Mouse (Mus musculus): ENCODE results near the gene Cytip. TPM values are rescaled to one million over a fixed set of nuclear protein-coding genes. Genes with fewer than 3 reads are reported as not detected.

Gene Cytip
- 0.34 TPM in 1 of 2 replicates, not detected in the other for polyA plus RNA-seq (2014; fragmentation: Nextera tagmentation; extraction: Ambion mirVana)

DNA sequence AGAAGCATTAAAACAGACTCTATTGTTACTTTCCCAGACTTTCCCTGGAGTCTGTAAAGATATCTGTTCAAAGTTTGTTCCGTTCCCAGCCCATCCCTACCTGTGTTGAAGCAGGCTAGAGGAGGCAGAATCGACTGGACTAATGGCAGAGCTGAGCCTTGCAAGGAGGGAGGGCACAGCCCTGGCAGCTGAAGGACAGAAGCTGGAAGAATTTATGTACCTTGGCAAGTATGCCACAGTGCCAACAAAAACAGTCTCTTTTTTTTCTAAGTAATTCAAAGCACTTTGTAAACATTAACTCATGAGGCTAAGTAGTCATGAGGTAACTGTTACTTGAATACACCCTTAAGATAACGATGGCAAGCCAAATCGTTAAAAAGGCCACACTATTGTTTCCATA lies at the start of gene Cytip:
Cytip (minus strand) TSS at position 187 of the 400 bp plus-strand sequence.
- Histone ChIP-seq H3K4me3 (replicated peaks; ENCODE audit: low read length) (no peak within 1 kb of the TSS), H3K27ac (no peak within 1 kb of the TSS), H3K27me3 (ENCODE audit: control insufficient read depth, insufficient read depth, low read length) (no peaks in the 10 kb centered on the region), H3K9me3 (ENCODE audit: control insufficient read depth, low read length) (no peaks in the 10 kb centered on the region), H3K9ac (no peak within 1 kb of the TSS), H3K4me2 (replicated peaks) (no peak within 1 kb of the TSS), H3K4me1 (replicated peaks; ENCODE audit: control insufficient read depth, insufficient read depth, low read length) (no peaks in the 10 kb centered on the region), H3K36me3 (replicated peaks; ENCODE audit: control insufficient read depth, insufficient read depth) (no peaks in the 10 kb centered on the region)
- no peak for DNase-seq (ENCODE audit: low spot score)
- 82% methylated on average over 4 of the region's 4 CpGs for WGBS
- no peak for ATAC-seq (ENCODE audit: low FRiP score)

GRCm38 (mm10) chr2:58240639-58241038 lies 45.3 kb upstream of the Cytip start:
- Histone ChIP-seq H3K36me3 (replicated peaks; ENCODE audit: control insufficient read depth, insufficient read depth) (no peaks in the 10 kb centered on the region), H3K27me3 (ENCODE audit: control insufficient read depth, insufficient read depth, low read length) (no peaks in the 10 kb centered on the region), H3K9ac (no peak overlapping the region), H3K4me2 (replicated peaks) (no peak overlapping the region), H3K4me3 (replicated peaks; ENCODE audit: low read length) (no peak overlapping the region), H3K27ac (no peak overlapping the region), H3K4me1 (replicated peaks; ENCODE audit: control insufficient read depth, insufficient read depth, low read length) (no peaks in the 10 kb centered on the region), H3K9me3 (ENCODE audit: control insufficient read depth, low read length) (no peaks in the 10 kb centered on the region)
- 75% methylated on average over 4 of the region's 4 CpGs for WGBS
- DNase-seq (ENCODE audit: low spot score) (no peak), ATAC-seq (ENCODE audit: low FRiP score) (no peak)

GRCm38 (mm10) chr2:58237487-58237886 lies 42.2 kb upstream of the Cytip start:
- no peaks in the 10 kb centered on the region for H3K36me3 ChIP-seq (replicated peaks; ENCODE audit: control insufficient read depth, insufficient read depth)
- no peak overlapping the region for H3K9ac ChIP-seq
- no peak overlapping the region for H3K27ac ChIP-seq
- ATAC-seq (ENCODE audit: low FRiP score) = no peak
- no peak overlapping the region for H3K4me3 ChIP-seq (replicated peaks; ENCODE audit: low read length)
- H3K4me1 ChIP-seq (replicated peaks; ENCODE audit: control insufficient read depth, insufficient read depth, low read length) = no peaks in the 10 kb centered on the region
- no peaks in the 10 kb centered on the region for H3K27me3 ChIP-seq (ENCODE audit: control insufficient read depth, insufficient read depth, low read length)
- WGBS = 79% methylated on average over 2 of the region's 2 CpGs
- no peaks in the 10 kb centered on the region for H3K9me3 ChIP-seq (ENCODE audit: control insufficient read depth, low read length)
- no peak overlapping the region for H3K4me2 ChIP-seq (replicated peaks)
- no peak for DNase-seq (ENCODE audit: low spot score)

DNA sequence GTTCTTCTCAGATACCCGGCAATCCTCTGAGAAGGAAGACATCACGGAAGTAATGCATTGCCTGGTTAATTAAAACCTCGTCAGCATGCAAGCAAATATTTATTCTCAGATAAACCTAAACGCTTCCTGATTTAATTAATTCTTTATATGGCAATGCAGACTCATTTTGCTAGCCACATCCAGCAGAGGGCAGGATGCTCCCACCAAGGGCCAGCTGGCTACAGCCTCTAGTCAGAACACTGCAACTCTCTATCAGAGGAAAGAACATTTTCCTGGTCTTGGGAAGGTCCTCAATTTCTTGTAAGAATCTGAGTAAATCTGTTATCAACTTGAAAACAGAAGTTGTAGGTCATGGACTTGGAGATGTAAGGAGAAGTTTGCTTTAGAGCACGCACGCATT lies 4.1 kb upstream of the Cytip start:
- Histone ChIP-seq H3K4me3 (replicated peaks; ENCODE audit: low read length) (no peak overlapping the region), H3K9ac (no peak overlapping the region), H3K4me1 (replicated peaks; ENCODE audit: control insufficient read depth, insufficient read depth, low read length) (no peaks in the 10 kb centered on the region), H3K27ac (no peak overlapping the region), H3K36me3 (replicated peaks; ENCODE audit: control insufficient read depth, insufficient read depth) (no peaks in the 10 kb centered on the region), H3K4me2 (replicated peaks) (no peak overlapping the region), H3K9me3 (ENCODE audit: control insufficient read depth, low read length) (no peaks in the 10 kb centered on the region), H3K27me3 (ENCODE audit: control insufficient read depth, insufficient read depth, low read length) (no peaks in the 10 kb centered on the region)
- DNase-seq (ENCODE audit: low spot score) (peak; percentile 78), ATAC-seq (ENCODE audit: low FRiP score) (peak; percentile 74)
- WGBS = 71% methylated on average over 6 of the region's 6 CpGs

DNA sequence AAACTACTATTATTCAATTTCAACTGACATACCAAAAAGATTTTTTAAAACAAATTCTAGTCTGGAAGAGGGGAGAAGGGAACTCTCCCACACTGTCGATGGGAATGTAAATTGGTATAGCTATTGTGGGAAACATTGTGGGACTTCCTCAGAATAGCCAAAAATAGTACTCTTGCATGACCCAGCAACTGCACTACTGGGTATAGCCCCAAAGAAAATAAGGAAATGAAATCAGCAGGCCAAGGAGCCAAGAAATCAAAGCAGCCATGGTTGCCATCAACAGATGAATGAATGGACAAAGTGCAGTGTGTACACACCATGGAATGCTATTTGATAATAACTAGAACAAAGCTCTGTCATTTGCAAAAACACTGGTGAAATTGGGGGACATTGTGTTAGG lies 1.5 kb upstream of the Cytip start:
- H3K36me3 ChIP-seq (replicated peaks; ENCODE audit: control insufficient read depth, insufficient read depth) = no peaks in the 10 kb centered on the region
- no peak overlapping the region for H3K4me2 ChIP-seq (replicated peaks)
- H3K9ac ChIP-seq = no peak overlapping the region
- ATAC-seq (ENCODE audit: low FRiP score) (no peak), DNase-seq (ENCODE audit: low spot score) (no peak)
- H3K4me1 ChIP-seq (replicated peaks; ENCODE audit: control insufficient read depth, insufficient read depth, low read length) = no peaks in the 10 kb centered on the region
- 78% methylated on average over 1 of the region's 1 CpGs for WGBS
- no peak overlapping the region for H3K4me3 ChIP-seq (replicated peaks; ENCODE audit: low read length)
- no peak overlapping the region for H3K27ac ChIP-seq
- no peaks in the 10 kb centered on the region for H3K27me3 ChIP-seq (ENCODE audit: control insufficient read depth, insufficient read depth, low read length)
- no peaks in the 10 kb centered on the region for H3K9me3 ChIP-seq (ENCODE audit: control insufficient read depth, low read length)

DNA sequence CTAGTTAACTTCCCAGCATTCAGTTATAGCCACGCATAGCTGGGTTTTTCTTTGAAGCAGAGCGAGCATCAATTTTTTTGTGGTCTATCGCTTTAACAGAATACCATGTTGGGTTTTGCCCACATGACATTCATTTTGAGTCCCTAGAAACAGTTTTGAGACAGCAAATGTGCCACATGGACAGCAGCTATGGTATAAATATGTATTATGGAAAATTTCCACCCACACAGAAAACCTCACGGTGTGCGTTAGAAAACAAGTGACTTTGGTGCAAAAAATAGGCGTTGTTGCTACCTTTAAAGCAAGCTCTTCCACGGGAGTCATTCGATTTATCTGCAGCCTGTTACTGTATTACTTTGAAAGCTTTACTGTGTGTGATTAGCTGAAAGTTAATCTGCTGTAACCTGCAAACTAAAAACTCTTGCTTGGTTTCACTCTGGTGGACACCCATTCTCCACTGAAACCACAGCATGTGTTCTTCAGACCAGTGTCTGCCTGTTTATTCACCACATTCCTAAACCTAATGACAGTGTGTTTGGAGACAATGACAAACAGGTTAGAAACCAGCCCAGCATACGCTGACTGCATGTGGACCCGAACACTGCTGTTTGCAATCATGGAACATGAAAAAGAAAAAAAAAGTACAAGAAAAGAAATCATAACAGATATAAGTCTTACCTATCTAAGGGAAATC lies 763 bp downstream of the Cytip start:
- Histone ChIP-seq H3K9ac (no peak overlapping the region), H3K27me3 (ENCODE audit: control insufficient read depth, insufficient read depth, low read length) (no peaks in the 10 kb centered on the region), H3K9me3 (ENCODE audit: control insufficient read depth, low read length) (no peaks in the 10 kb centered on the region), H3K27ac (no peak overlapping the region), H3K36me3 (replicated peaks; ENCODE audit: control insufficient read depth, insufficient read depth) (no peaks in the 10 kb centered on the region), H3K4me1 (replicated peaks; ENCODE audit: control insufficient read depth, insufficient read depth, low read length) (no peaks in the 10 kb centered on the region), H3K4me2 (replicated peaks) (no peak overlapping the region), H3K4me3 (replicated peaks; ENCODE audit: low read length) (no peak overlapping the region)
- ATAC-seq (ENCODE audit: low FRiP score) (no peak), DNase-seq (ENCODE audit: low spot score) (no peak)
- WGBS = 89% methylated on average over 10 of the region's 10 CpGs

DNA sequence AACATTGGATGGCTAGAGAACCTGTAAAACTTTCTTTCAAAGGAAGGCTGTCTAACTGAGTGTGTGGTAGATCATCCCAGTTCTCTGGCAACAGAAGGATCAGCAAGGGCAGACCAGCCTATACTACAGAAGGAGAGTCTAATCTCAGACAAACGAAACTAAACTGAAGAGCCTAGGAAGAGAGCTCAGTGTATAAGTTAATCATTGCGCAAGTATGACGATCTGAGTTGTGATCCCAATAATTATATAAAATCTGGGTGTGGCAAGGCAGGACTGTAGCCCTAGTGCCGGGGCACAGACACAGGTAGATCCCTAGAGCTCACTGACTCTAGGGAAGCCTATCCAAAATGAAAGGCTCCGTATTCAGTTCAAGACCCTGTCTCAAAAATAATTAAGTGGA lies 3.2 kb downstream of the Cytip start:
- H3K9ac ChIP-seq = no peak overlapping the region
- ATAC-seq (ENCODE audit: low FRiP score) = no peak
- no peaks in the 10 kb centered on the region for H3K36me3 ChIP-seq (replicated peaks; ENCODE audit: control insufficient read depth, insufficient read depth)
- no peak overlapping the region for H3K27ac ChIP-seq
- H3K4me2 ChIP-seq (replicated peaks) = no peak overlapping the region
- WGBS = 96% methylated on average over 5 of the region's 5 CpGs
- H3K4me3 ChIP-seq (replicated peaks; ENCODE audit: low read length) = no peak overlapping the region
- no peaks in the 10 kb centered on the region for H3K9me3 ChIP-seq (ENCODE audit: control insufficient read depth, low read length)
- no peaks in the 10 kb centered on the region for H3K27me3 ChIP-seq (ENCODE audit: control insufficient read depth, insufficient read depth, low read length)
- H3K4me1 ChIP-seq (replicated peaks; ENCODE audit: control insufficient read depth, insufficient read depth, low read length) = no peaks in the 10 kb centered on the region
- DNase-seq (ENCODE audit: low spot score) = no peak

DNA sequence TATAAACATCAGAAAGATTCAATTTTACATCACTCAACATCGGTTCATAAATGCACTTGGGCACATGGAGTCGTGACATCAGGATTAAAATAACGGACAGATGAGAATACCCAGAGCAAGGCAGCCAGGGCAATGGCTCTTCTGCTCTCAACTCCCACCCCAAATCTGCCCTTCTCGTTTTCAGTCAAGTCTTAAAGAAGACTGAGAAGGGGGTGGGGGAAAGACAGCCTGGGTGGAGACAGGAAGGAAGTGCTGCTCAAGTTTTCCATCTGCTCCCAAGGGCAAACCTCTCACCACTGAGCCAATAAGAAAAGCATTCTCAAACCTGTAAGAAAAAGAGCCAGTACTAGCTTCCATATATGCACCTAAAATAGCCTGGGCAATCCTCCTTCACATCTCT lies 5.8 kb downstream of the Cytip start:
- no peaks in the 10 kb centered on the region for H3K9me3 ChIP-seq (ENCODE audit: control insufficient read depth, low read length)
- no peaks in the 10 kb centered on the region for H3K27me3 ChIP-seq (ENCODE audit: control insufficient read depth, insufficient read depth, low read length)
- ATAC-seq (ENCODE audit: low FRiP score) (no peak), DNase-seq (ENCODE audit: low spot score) (no peak)
- H3K4me3 ChIP-seq (replicated peaks; ENCODE audit: low read length) = no peak overlapping the region
- H3K27ac ChIP-seq = no peak overlapping the region
- no peaks in the 10 kb centered on the region for H3K4me1 ChIP-seq (replicated peaks; ENCODE audit: control insufficient read depth, insufficient read depth, low read length)
- 82% methylated on average over 4 of the region's 4 CpGs for WGBS
- no peak overlapping the region for H3K9ac ChIP-seq
- no peaks in the 10 kb centered on the region for H3K36me3 ChIP-seq (replicated peaks; ENCODE audit: control insufficient read depth, insufficient read depth)
- H3K4me2 ChIP-seq (replicated peaks) = no peak overlapping the region

DNA sequence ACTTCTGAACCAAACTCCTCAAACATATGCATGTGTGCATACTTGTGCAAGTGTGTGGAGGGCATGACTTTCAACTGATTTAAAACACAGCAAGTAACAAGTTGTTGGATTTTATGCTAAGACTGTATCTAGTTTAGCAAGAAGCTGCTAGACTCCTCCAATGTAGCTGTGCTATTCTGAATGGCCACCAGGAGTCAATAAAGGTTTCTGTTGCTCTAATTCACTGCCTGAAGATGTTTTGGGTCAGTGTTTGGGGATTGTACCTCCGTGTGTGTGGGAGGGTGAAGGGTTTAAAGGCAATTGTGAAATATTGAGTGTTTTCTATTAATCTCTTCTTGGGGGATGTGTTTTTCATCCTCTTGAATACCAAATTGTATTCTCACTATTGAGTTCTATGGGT lies 6.4 kb downstream of the Cytip start:
- DNase-seq (ENCODE audit: low spot score) (no peak), ATAC-seq (ENCODE audit: low FRiP score) (no peak)
- H3K27ac ChIP-seq = no peak overlapping the region
- no peak overlapping the region for H3K9ac ChIP-seq
- H3K4me2 ChIP-seq (replicated peaks) = no peak overlapping the region
- no peaks in the 10 kb centered on the region for H3K4me1 ChIP-seq (replicated peaks; ENCODE audit: control insufficient read depth, insufficient read depth, low read length)
- H3K27me3 ChIP-seq (ENCODE audit: control insufficient read depth, insufficient read depth, low read length) = no peaks in the 10 kb centered on the region
- no peak overlapping the region for H3K4me3 ChIP-seq (replicated peaks; ENCODE audit: low read length)
- H3K36me3 ChIP-seq (replicated peaks; ENCODE audit: control insufficient read depth, insufficient read depth) = no peaks in the 10 kb centered on the region
- WGBS = 58% methylated on average over 1 of the region's 1 CpGs
- no peaks in the 10 kb centered on the region for H3K9me3 ChIP-seq (ENCODE audit: control insufficient read depth, low read length)
